Mouse (Mus musculus): ENCODE measurements at regions not wholly inside any gene's neighbourhood (a gene's known extent, or its start where the extent isn't known, plus 50 kb on each side); places are given as distances from the start of the nearest gene placed in this dataset.

DNA sequence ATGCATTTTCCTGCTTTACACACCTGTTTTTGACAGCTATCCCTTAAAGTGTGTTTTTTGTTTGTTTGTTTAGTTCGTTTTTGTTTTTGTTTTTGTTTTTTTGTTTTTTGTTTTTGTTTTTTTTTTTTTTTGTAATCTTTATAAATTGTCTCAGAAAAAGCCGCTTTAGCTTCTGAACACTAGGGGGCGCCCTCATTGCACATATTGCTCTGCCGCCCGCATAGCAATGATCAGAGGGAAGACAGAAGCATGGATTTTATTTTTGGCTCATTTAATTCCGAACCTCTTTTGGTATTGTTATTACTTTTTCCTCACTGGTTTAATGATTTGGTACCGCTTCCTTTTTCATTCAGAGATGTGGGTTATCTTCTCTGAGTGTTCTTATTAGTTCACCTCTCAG, 569.9 kb upstream of the Gm10800 start:
- DNase-seq (ENCODE audit: low spot score in 2 of 2): peak; percentile 31 to 51

All from frontal cortex, postnatal 36 days (tissue).